Mouse (Mus musculus) cerebellum, postnatal 14 days (tissue): ENCODE measurements around the gene Ccdc160.
A peak's percentile ranks its signal among the peaks of the same experiment; 100 is the strongest.

Experiments used
- DNase-seq, 2 experiments: peaks; one replicate each; pipeline ENCODE4 v3.0.0; 2021; ENCODE audit warnings: mixed read lengths in 2 of 2

Gene Ccdc160

DNA sequence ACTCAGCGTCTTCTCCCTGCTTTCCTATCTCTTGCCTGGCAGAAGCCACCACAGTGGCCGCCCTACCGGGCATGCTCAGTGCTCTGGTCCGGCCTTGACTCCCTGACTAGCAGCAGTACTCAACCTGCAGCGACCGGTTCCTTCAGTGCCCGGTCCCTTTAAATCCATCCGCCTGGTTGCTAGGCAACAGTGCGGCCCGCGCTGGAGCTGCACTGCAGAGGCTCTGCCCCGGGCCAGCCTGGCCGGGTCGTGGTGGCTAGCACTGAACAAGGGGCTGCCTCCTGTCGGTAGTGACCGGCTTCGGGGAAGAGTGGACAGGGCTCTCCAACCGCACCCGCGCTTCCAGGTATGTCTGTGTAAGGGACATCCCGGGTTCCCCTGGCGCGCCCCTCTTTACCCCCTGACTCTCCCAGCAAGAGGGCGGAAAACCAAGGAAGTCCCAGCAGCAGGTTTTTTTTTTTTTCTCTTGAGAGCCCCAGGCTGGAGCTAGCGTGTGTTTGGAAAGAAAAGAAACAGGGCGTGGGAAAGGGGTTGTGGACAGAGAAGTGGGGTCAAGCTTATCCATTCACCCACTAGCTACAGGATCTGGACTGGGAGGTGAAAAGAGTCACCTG, at the start of gene Ccdc160:
Gene Ccdc160 (plus strand): TSS at position 221 of the 614 bp plus-strand sequence.
- peak; percentile 77 to 79 for DNase-seq

DNA sequence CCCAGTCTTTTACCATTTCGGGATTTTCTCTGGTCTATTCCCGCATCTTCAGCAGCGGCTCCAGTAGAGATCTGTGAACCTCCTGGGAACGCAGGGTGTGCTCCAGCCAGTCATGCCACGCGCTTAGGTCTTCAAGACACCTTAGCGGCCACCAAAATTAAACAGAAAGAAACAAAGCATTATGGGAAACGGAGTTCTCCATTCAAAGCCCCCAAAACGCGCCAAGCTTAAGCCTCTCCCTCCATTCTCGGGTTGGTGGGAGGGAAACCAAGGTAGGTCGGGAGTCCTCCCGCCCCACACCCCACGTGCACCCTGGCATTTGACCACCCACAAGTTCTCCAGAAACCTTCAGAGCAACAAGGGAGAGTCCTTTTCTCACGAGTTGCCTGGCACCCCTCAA, 47.2 kb upstream of the Ccdc160 start:
- DNase-seq: peak in 1 of 2 experiments; percentile 2

DNA sequence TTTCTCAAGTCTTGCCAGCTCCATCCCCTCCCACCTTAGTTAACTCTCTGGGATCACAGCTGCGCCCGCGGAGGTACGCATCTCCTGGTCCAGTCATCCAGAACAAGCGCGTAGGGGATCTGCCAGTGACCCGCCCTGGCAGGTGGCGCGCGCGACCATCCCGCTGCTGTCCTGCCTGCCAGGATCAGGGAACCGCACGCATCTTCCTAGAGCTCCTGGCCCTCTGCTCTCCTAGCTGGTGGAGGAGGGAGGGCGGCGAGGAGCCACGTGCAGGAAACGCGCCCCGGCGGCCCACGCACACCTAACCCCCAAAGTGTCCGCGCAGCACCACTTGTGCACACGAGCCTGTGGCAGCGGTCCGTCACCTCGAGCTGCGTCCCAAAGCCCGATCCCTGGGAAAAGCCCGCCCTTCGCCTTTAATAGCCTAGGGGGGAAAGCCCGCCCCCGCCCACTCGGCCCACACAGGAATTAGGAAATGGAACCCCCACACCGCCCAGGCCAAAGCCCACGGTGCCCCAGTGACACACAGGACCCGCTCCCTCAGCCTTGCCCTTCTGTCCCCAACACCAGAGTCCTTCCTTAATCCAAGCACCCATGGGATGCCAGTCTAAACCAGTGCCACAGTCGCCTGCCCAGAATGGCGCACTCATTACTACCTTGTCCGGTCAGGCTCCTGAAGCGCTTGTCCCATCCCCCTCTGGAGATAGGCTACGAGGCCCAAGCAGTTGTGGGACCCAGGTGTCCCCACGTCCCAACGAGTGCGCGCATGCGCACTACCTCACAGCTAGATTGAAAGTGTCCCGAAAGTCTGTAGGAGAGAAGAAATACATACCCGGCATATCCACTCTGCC, 46.6 kb upstream of the Ccdc160 start:
- peak; percentile 3 to 9 for DNase-seq

DNA sequence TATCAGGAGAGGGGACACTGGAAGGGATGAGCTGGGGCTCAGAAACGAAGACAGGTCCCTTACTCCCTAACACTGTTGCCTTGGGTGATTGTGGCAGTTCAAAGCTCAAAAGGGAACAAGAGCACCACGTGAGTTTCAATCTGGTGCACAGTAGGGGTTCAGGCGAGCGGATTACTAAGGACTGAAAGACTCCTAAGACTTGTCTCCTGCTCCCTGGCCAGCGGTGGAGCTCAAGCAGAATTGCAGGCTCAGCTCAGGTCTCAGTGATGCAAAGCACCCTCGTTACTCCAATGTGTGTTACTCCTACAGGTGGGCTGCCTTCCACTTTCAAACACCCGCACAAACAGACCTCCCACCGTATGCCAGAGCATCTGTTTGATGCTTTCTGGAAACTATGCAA, 45.5 kb upstream of the Ccdc160 start:
- DNase-seq: peak in 1 of 2 experiments; percentile 0

DNA sequence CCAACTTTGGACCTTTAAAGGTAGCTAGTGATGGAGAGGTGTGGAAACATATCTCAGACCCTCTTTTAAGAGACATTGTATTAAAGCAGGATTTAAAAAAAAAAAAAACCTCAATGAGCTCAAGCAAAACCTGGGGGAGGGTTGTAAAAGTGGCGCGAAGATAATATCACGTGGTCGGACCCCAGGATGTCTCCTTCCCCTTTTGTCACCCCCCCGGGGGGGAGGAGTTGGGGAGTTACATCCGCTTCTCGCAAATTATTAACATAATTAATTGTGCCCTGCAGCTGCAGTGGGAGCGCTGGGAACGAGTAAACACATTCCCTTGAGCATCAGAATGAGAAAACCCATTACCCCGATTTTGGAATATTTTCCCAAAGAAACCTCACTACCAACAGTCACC, 45.1 kb upstream of the Ccdc160 start:
- DNase-seq: no peak

DNA sequence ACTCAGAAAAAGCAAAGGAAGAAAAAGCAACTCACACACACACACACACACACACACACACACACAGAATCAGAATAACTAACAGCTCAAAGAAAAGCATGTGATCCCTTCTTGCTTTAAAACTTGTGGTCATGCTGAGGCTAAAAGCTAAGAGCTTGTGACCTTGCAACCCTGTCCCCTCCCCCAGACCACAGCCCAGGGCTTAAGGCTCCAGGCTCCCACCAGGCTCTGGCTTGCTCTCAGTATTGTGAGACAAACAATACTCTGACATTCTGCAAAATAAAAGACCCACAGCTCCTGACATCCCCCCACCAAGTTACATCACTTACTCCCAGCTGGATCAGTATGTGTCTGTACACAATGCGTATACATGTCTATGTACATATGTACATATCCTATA, 44.2 kb upstream of the Ccdc160 start:
- DNase-seq: no peak

DNA sequence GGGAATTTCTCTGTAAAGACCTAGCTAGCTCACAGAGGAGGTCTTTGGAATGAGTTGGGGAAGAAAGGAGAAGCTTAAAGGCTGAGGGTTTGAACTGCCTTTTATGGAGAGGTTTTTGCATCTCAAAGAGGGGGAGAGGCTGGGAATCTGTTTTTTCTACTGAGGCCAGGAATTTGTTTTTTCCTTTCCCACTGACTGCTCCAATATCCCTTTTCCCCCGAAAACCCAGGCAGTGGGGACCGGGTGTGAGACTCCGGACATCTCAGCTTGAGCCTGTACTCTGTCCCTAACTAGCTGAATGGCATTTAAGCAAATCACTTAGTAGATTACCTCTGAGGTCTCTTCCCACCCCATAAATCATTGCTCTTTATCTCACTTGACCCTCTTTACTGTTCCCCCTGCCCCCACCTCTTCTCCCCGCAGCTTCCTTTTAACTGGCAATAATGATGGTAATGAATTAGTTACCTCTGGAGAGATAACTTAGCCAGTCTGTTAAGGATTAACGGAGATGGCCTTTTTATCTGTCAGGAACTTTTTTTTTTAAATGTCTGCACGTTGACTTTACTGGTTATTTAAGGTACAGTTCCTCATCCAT, 37.4 kb upstream of the Ccdc160 start:
- DNase-seq: no peak

DNA sequence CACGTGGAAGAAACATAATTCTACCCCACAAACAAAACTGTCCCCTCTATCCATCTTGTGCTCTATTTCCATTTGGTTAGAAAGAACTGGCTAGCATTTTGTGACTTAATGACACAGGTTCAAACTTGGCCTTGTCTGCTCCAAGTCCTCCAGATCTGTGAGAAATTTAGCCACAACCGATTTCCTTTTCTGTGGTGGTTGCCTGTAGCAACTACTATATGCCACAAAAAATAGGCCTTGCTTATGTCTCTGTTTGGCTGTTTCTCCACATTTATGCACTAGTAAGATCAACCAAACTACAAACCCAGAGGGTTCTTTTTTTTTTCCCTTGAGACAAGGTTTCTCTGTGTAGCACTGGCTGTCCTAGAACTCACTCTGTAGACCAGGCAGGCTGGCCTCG, 33.8 kb upstream of the Ccdc160 start:
- no peak for DNase-seq

DNA sequence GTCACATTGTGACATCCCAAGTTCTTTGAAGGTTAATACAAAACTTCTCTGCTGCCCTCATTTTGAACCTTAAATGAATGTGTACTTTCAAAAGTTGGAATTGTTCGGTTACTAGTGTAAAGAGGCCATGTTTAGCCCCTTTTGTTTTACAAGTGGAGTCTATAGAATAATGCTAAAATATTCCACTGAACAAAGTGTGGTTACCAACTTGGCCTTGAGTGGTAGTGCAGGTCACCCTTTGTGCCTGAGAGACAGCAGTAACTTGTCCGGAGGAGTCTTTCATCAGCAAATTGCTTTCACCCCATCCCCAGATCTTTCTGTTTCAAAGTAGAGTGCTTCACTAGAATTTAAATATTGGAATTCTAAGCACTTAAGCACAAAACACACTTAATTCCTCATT, 31.8 kb upstream of the Ccdc160 start:
- no peak for DNase-seq

DNA sequence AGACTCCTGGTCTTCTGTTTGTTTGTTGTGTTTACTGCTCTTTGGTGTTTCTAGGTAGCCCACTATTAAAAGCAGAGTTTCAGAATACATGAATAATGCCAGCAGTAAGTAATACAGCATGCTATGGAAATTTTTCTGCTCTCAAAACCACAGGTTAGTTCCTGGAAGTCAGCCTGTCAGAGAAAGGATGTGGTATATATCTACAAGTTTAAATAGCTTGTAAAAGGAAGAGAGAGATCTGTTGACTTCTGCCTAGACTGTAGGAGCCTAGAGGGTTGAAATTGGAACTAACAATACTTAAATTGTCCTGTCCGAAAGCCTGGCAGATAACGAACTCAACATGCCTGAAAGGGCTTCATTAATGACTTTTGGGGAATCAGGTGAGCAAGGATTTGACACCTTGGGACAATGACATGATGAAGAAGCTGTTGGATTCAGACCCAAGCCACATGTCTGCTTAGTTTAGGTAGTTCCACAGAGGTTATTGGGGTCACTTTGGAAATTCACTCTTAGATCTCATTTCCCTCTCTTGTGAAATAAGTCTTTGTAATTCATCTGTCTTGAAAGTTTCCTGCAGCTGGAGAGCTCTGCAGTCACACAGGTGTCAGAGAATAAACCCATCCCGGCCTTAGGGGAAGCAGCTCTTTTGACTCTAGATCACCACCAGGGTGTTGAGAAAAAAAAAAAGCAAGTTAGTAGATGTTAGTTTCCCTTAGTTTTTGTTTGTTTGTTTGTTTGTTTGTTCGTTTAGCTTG, 30.6 kb upstream of the Ccdc160 start:
- no peak for DNase-seq

DNA sequence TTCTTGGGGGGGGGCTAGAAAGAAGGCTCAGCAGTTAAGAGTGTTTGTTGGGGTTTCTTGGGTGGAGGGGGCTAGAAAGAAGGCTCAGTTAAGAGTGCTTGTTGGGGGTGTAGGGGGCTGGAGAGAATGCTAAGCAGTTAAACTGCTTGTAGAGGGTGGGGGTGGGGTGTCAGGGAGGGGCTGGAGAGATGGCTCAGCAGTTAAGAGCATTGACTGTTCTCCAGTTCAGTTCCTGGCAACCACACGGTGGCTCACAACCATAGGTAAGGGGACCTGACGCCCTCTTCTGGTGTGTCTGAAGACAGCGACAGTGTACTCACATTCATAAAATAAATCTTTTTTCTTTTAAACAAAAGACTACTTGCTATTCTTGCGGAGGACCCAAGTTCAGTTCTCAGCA, 28.8 kb upstream of the Ccdc160 start:
- DNase-seq: no peak

DNA sequence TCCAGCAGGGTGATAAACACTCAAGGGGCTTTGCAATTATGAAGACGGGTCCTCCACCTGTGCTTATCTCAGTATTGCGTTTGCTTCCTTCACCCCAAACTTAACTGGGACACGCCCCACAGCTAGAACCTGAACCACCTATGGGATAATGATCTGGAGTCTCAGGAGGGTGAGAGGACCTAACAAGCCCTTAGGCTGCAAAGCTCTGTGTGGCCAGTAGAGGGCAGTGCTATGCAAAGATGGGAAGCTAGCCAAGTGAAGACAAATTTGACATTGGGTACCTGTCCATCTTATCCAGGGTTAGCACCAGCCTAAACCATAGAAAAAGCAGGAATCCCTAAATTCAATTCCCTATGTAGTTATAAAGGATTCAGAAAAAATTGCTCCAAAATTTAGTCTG, 15.0 kb upstream of the Ccdc160 start:
- peak; percentile 21 to 30 for DNase-seq

DNA sequence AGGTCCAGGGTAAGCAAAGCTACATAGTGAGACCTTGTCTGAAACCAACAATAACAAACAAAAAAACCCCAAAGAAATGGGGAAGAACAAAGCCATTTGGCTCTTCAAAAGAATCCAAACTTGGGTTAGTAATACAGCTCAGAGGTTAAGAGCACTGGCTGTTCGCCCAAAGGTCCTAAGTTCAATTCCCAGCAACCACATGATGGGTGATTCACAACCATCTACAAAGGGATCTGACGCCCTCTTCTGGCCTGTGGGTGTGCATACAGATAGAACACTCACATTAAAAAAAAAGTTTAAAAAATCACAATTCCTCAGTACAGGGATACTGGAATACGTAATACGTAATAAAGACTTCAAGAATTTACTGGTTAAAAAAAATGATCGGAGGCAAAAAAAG, 13.3 kb upstream of the Ccdc160 start:
- DNase-seq: no peak

DNA sequence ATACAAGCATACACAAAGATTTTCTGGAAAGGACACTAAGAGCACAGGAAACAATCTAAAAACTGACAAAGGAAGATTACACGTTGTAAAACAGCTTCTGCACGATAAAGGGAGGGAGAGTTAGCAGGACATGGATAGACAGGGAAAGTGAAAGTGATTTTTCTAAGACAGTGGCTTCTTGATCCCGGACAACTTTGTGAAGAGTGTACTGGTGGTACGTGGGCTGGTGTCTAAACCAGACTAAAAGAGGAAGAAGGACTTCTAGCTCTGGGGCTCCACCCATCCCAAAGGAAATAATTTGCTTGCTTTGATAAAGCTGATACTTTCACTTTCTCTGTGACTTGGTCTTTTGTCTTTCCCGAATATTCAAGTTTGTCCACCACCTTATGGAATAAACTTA, 7.1 kb upstream of the Ccdc160 start:
- no peak for DNase-seq

DNA sequence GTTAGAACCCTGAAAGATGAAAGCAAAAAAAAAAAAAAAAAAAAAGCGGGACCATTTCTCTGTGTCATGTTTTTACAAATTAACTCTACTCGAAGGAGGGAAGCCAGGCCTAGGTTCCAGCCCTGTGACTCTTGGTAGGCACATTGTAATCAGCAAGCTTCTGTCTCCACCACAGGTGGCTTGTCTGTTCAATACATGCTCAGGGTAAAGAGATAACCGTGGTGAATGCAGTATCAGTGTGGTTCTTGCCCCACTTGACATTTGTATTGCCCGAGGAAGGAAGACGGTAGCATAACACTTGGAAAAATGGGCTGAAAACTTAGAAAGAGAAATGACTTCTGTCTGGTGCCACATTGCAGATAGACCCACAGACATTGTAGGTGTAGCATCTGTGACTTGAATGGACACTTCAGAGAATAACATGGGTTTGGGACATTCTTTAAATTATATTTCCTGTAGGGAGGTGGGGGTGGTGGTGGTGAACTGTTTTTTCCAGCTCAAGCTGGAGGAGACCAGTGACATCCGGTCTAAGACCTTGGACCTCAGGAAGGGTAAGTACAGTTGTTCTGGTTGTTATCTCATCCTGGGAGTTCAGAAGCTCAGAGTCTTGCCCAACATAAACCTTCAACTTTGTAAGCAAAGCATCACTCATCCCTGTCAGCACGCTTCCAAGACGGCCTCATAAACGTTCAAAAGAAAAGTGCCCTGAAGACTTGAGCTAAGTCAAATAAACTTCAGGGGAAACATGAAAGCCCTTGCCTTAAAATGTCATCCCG, 1.1 kb downstream of the Ccdc160 start:
- DNase-seq: no peak

DNA sequence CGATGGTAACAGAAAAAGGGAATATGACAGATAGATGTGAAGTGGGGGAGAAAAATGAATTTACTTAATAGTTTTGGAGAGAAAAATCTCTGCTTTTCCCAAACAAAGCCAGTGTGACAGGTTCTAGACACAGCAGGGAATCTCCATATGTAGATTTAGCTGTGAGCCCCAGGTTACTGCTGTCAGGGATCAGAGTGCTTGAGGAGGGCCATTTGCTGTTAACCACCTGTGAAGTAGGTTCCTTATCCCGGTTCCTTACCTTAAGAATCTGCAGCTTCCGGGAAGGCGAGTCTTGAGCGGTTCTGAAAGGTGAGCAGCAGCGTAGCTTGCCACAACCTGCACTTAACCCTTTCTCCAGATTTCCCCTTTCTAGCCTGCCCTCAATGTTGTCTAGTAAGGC, 1.9 kb downstream of the Ccdc160 start:
- no peak for DNase-seq

DNA sequence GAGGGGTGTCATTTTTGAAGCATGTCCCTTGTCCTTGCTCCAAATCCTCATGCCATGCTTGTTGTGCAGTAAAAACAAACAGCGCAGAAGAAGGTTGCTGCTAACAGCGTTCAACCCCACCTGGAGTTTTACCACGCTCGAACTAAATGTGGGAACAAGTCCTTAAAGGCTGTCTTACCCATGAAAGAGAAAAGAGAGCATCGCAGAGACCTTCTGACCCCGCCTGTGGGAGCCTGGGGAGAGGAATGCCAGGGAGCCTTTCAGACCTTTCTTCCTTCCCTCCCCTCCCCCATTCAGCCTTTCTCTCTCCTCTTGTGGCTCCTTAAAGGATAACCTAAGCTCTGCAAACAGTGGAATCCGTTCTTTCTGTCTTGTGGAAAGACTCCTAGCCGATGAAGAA, 4.8 kb downstream of the Ccdc160 start:
- DNase-seq: no peak

DNA sequence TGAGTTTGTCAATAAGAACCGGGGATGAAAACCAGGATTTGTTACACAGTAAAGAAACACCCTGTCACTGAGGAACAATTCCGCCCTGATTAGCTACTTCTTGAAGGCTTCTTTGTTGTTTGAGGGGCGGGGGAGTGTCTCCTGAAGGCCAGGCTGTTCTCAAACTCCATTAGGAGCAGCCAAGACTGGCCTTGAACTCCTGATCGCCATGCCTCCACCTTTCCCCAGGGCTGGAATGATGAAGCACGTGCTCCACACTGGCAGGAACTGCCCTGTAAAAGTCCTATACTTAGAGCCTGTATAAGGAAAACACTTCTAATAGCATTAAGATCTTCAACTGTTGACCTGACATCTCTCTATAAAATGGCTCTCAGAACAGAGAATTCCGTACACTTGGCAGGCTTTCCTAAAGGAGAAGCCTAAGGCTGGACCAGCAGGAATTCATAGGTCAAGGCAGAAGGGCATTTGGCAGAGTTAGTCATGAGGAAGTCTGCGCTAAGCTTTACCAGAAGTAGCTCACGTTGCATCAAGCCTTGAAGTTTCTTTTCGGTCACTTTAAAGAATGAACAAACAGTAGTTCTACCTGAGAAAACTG, 6.1 kb downstream of the Ccdc160 start:
- no peak for DNase-seq

DNA sequence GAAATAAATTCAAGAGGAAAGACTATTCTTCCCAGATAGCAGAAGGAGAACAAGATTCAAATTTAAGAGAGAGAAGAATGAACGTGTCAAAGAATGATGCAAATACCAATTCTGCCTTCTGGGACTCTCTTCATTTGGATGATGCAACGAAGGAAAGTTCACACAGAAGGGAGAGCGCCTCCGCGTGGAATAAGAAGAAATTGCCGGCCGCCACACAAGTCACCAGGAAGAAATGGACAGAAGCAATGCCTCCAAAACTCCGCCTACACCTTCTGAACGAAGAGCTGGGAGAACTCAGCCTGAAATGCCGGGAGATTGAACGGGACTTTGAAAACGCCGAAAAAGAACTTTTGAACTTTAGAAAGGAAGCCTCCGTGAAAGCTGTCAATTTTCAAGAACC, 7.3 kb downstream of the Ccdc160 start:
- DNase-seq: no peak

DNA sequence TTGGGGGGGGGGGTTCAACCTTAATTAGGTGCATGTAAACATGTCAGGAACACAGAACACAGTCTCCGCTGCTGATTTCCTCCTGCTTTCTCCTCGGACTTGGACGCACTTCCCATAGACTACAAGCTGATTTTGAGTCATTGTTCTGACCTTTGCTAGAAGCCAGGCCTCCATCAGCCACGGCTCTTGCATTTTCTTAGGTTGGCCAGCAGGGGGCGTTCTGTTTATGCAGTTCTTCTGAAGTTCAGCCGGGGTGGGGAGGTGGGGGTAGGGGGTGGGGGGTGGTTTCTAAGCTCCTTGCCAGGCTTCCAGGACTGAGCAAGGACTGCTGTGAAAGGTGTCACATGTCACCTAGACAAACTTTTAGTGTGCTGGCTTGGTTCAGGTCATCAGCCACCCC, 8.6 kb downstream of the Ccdc160 start:
- DNase-seq: no peak

DNA sequence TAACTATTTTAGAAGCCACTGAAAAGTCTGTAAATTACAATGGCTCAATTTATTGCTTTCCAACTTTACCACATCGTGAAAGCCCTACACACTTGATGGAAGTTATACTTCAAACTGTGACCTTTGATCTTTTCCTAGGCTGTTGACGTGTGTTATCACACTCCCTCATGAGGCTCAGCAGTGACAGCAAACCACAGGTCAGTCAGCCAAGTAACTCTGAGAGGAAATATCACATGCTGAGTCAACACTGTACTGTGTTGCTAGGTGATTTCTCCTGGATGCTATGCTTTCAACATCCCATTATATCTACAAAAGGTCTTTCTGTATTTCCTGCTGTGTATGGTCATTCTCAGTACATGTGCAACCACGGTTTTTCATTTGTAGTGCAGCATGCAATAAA, 28.3 kb downstream of the Ccdc160 start:
- DNase-seq: no peak
